Mouse (Mus musculus): ENCODE data around the gene Zdhhc19.

- no peak for TF ChIP-seq FLI1 (IDR thresholded peaks at IDR 0.05; ENCODE audit: low read length)
- TF ChIP-seq GATA1 (IDR thresholded peaks at IDR 0.05; ENCODE audit: borderline replicate concordance, low read length), result no peak
These were observed 2.9 kb downstream of the Zdhhc19 start for GRCm38 (mm10) chr16:32498996-32499395.

Measured in megakaryocyte, embryonic 14.5 days (primary cell).